Mouse (Mus musculus): ENCODE data around the gene Fkbp14.

The Fkbp14 gene

DNA sequence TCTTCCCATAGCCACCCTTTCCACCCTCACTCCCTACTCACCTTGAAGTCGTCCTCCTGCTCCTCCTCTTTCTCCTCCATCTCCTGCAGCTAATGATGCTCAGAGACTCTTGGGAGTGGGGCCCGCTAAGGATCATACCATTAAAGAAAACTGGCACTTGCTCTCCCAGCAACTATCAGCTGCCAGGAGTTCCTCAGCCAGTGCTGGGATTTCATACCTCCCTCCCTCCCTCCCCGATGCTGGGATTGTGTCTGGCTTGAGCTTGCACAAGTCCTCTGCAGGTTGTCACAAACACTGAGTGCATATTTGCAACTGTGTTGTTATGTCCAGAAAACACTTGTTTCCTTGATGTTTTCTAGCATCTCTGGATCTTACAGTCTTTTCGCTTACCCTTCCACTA is at the start of gene Fkbp14:
TSS of gene Fkbp14 (minus strand) at position 101 of the 400 bp plus-strand sequence.
- DNase-seq (ENCODE audit: low spot score in 2 of 2), result no peak

DNA sequence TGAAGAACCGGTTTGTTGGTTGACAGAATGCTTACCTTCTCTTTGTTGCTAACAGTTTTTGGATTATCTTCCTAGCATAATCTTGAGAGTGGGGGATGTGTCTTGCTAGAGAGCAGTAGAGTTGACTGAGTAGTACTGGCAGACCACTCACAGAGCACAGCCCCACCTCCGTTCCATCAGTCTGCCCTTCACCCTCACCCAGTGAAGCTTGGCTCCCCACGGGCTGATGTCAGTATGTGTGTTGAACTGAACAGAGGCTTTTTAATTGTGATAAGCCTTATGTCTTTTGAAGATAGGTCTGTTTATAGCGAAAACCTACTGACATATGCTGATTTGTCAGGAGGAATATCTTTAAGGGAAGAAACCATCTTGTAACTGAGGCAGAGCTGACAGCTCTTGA is 46.1 kb upstream of the Fkbp14 start:
- DNase-seq (ENCODE audit: low spot score in 2 of 2), result no peak

DNA sequence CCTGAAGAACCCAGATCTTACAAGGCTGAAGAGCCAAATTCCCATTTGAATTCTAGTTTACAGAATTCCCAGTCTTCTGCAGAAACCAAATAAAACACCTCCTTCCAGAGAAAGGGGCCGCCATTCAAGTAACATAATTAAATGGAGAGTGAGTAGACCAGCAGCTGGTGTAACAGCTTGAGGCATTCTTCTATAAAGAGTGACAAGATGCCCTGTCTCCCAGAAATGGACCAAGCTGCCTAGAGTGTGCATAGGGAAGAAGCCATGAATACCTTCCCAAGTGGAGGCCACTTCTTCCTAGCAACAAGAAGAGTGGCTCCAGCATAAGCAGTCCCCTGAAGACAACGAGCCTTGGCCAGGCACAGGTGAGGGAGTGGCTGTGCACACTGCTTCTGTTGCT is 44.8 kb upstream of the Fkbp14 start:
- peak in 1 of 2 experiments; percentile 44 for DNase-seq (ENCODE audit: low spot score in 2 of 2)

DNA sequence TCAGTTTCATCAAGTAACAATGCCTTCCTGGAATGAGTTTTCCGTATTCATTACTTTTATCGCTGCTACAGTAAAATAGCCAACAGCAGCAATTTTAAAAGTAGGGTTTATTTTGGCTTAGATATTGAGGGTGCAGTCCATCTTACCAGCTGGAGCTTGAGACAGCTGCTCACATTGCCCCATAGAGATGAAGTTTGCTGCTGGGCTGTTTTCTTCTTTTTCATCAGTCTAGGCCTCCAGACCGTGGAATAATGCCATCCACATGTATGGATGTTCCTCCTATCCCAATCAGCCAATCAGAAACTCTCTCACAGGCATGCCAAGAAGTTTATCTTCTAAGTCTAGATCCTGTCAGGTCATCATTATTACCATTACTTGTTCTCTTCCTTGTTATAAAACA is 42.8 kb upstream of the Fkbp14 start:
- DNase-seq (ENCODE audit: low spot score in 2 of 2), result no peak

DNA sequence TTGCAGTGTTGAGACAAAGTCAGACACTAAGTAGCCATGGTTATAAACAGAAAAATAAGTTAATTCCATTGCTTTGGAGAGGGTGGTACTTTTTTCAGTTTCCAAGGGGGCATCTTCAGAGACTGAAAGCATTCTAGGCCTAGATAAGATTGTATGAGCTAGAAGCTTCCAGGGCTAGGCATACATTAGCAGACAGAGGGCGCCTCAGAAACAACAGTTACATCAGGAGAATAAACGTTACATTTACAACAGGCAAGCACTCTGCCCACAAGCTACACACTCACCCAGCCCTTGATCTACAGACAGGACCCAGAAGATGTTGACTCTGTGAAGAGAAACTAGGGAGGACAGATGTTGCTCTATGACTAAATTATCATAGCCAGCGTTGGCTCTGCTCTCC is 34.4 kb upstream of the Fkbp14 start:
- peak in 1 of 2 experiments; percentile 14 for DNase-seq (ENCODE audit: low spot score in 2 of 2)

DNA sequence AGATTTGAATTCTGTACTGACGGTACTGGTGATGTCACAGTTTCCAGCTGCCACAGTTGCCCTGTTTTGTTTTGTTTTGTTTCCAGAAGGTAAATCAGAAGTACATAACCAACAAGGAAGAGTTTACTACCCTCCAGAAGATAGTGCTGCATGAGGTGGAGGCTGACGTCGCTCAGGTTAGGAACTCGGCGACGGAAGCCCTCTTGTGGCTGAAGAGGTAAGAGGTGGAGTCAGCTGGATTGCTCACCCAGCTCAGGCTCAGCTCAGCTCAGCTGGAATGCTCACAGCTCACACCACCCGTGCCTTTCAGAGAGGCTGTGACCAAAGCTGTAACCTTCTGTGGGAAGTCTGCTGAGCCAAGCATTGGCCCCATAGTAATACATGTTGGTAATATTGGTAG is 32.6 kb upstream of the Fkbp14 start:
- no peak for DNase-seq (ENCODE audit: low spot score in 2 of 2)

DNA sequence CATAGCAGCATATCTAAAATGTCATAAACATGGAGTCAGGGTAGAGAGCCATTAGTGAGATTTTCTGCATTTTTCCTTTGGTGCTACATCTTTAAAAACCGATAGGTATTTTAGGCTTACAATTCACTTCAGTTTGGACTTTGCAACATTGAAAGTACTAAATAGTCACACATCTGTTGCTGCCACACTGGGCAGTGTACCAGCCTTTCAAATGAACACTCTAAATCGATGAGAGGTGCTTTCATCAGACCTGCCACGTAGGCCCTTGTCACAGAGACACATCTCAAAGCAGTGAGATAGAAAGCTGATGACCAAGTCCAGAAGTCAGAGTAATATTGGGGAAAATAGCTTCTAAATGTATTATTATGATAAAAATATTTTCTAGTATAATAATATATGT is 31.3 kb upstream of the Fkbp14 start:
- DNase-seq (ENCODE audit: low spot score in 2 of 2), result no peak

DNA sequence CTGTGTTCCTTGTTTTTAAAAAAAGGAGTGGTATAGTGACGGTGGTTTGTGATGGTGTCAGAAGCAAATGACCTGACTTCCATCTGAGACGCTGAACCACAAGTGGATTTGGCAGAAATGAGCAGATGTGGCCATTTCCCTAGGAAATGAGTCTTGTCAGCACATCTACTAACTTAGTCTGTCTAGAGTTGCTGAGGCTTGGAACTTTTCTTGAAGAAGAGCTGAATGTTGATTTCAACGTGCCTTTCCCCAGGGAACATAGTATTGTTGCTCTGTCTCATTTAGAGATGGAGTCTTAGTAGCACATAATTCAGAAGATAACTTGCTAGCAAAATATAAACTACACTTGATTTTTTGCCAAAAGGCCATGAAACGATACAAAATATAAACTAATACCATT is 23.2 kb upstream of the Fkbp14 start:
- no peak for DNase-seq (ENCODE audit: low spot score in 2 of 2)

DNA sequence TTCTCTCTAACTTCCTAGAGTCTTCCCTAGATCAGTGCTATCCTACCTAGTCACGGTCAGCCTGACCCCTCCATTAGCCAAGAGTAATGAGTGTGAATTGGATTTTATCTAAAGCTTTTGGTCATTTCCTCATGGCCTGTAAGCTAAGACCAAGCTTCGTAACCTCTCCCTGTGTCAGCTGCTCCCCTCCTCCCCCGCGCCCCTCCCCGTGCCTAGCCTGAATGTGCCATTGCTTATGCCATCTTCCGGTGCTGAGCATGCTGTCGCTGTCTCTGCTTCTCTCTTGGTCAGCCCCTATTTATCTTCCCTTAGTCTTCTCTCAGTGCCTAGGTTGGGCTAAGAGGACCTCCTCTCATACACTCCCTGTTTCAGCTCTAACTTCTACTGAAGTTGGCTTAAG is 22.4 kb upstream of the Fkbp14 start:
- no peak for DNase-seq (ENCODE audit: low spot score in 2 of 2)

DNA sequence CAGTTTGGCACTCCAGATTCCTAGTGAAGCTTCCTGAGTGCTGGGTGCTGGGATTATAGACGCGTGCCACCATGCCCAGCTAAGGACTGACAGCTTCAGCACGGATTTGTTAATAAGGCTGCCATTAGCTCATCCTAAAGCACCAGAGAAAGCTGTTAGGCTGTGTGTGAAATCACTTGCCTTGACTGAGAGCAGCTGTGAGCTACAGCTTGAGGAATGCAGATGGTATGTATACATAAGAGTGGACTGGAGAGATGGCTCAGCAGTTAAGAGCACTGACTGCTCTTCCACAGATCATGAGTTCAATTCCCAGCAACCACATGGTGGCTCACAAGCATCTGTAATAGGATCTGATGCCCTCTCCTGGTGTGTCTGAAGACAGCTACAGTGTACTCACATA is 20.3 kb upstream of the Fkbp14 start:
- DNase-seq (ENCODE audit: low spot score in 2 of 2), result no peak

DNA sequence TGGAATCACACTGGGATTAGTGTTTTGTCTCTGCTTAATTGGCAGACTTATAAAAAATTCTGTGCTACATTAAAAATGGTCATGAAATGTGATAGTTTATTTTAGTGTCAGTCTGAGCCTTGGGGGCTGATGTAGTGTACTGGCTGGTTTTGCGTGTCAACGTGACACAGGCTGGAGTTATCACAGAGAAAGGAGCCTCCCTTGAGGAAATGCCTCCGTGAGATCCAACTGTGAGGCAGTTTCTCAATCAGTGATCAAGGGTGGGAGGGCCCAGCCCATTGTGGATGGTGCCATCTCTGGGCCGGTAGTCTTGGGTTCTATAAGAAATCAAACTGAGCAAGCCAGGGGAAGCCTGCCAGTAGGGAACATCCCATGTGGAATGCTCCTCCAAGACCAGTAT is 9.1 kb upstream of the Fkbp14 start:
- DNase-seq (ENCODE audit: low spot score in 2 of 2), result no peak

DNA sequence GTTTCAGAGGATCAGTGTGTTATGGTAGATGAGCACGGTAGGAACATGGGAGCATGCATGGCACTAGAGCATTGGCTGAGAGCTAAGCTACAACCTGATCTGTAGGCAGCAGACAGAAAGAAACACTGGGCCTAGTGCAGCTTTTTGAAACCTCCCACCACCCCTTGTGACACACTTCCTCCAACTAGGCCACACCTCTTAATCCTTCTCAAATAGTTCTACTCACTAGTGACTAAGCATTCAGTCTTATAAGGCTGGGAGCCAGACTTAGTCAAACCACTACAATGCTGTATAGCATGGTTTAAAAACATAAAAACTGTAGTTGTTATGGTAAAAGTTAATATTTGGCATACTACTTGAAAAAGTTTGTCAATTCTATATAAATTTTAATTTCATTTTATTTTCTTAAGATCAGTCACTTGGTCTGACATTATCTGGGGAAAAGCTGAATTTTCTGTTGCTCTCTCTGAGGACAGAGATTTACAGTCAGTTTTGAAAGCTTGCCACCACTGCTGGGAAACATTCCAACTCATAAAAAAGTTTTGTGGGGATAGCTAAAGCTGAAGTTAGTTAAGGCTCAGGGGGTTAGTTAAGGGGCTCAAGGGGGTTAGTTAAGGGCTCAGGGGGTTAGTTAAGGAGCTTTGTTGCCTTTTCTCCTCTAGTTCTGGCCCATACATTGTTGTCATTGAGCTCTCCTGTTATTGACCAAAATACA is 7.0 kb upstream of the Fkbp14 start:
- DNase-seq (ENCODE audit: low spot score in 2 of 2), result no peak

DNA sequence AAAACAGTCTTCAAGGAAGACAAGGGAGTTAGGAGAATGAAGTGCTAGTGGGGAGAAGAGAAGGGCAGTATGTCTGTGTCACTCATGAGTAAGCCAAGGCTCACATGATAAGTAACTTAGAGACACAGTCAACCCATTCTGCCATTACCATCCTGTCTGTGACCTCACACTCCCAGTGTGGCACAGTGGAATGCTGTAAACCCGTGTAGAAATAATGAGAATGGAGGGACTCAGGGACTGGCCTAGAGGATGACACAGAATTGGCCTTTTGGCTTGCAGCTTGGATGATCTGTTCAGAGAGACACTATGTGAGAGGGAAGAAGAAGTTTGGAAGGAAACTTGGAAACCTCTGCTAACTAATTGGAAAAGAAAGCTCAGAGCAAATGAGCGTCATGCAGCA is 5.8 kb upstream of the Fkbp14 start:
- DNase-seq (ENCODE audit: low spot score in 2 of 2), result no peak

DNA sequence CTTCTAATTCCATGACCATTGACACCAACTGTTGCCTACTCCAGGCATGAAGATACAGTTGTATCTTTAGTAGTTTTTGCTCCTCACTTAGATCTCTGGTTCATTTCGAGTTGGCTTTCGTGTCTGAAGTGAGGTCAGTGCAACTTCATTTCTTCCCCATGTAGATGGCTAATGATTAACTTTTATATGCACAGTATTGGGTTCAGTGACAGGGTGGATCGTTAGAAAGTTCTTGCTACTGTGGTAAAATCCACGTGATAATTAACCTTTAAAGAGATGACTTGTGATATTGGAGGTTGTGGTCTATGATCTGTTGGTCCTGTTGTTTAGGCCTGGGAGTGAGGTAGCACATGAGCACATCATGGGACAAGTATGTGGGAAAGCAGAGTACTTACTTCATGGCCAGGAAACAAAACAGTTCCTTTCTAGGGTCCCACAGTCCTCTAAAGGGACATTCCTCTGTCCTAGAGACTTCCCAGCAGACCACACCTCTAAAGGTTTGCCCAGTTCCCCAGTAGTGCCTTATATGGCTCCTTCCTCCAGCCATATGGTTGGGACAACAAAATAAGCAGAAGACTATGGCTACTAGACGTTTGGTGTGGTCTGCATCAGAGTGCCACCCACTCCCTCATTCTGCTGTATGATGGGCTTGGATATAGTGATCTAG is 3.7 kb upstream of the Fkbp14 start:
- DNase-seq (ENCODE audit: low spot score in 2 of 2), result no peak

DNA sequence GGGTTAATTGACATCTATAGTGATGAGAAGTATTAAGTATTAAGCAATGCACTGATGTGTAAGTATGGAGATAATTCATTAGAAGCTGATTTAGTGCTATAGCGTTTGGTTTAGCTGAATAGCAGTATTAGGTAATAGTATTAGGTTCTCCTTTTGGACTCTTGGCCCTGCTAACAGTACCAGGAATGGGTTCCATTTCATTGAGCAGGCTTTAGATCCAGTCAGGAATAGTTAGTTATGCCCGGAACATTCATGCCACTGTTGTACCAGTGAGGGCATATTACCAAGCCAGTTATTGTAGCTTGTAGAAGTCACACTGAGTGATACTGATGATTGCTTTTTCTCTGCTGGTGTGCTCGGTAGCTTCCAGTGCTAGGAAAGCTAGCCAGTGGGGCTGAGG is 603 bp upstream of the Fkbp14 start:
- DNase-seq (ENCODE audit: low spot score in 2 of 2), result no peak

DNA sequence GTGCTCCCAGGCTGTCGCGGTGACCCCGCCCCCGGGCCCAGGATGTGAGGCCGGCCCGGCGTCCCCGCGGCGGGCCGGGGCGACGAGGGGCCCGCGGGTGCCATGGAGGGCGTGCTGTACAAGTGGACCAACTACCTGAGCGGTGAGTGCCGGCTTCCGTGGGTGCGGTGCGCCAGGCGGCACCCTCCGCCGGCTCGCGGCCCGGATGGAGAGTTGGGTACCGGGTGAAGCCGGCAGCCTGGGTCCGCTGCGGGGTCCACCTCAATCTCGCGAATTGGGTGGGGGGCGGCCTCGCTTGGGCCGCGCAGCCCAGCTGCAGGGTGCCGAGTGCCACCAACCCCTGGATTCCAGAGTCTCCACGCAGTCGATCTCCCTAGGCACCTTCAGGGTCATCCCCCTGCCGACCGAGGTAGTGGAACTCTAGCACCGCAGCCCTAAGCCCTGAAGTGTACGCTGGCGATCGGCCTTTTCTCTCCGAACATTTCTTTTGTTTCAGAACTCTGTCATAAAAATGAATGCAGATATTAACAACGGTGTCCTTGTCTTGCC is 1.7 kb downstream of the Fkbp14 start:
- peak in 1 of 2 experiments; percentile 8 for DNase-seq (ENCODE audit: low spot score in 2 of 2)

DNA sequence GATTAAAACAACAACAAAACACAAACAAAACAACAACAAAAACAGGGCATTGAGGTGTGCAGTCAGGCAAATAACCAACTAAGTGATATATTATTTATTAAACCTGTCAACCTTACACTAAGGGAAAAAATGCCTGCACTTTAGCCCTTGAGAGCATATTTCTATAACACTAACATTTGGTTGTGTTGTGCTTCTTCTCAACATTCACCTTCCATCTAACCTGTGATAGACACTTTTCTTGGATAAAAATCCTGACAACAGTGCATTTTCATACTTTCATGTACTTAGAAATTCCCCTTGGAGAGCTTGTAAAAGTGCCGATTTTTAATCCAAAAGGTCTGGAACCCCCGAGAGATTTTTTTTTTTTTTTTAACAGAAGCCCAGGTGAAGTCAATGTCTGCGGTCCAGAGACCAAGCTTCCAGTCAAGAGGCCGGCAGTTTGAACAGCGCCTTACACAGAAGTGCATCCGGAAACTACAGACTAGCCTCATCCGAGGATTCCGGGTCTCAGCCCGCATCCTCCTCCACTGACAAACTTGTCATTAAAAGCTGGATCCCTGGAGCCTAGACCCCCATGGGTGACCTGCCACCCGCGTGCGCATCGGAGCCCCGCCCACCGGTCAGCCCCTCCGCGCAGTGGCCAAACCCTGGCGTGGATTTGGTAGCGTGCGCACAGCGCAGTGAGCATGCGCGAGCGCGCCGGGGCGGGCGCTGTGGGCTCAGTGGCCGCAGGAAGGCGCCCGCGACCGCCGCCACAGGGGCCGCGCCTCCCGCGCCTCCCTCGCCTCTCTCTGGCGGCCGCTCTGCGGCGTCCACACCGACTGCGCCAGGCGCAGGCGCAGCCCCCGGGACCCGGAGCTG is 2.4 kb downstream of the Fkbp14 start, which contains the start of gene Plekha8:
TSS of gene Plekha8 (plus strand) at position 643 of the 861 bp plus-strand sequence.
- DNase-seq (ENCODE audit: low spot score in 2 of 2), result peak; percentile 83 to 86

DNA sequence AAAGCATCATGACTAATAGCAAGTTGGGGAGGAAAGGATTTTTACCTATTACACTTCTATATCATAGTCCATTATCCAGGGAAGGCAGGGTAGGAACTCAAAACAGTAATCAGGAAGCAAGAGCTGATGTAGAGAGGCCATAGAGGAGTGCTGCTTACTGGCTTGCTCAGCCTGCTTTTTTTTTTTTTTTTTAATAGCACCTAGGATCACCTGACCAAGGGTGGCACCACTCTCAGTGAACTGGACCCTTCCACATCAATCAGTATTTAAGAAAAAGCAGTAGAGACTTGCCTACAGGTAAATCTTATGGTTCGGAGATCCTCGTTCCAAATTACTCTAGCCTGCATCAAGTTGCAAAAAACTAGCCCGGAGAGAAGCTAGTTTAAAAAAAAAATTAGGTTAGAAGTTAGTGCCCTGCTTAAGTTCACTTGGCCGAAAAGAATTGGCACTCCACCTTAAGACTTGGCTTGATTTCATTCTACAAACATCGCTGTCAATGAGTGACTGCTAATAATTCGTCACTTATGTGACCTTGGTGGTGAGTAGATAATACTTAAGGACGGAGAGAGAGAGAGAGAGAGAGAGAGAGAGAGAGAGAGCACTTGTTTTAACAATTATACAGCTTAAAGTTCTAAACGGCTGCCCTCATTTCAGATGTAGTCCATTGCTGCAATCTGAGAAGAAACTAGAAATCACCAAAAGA is 3.2 kb downstream of the Fkbp14 start:
- DNase-seq (ENCODE audit: low spot score in 2 of 2), result no peak

DNA sequence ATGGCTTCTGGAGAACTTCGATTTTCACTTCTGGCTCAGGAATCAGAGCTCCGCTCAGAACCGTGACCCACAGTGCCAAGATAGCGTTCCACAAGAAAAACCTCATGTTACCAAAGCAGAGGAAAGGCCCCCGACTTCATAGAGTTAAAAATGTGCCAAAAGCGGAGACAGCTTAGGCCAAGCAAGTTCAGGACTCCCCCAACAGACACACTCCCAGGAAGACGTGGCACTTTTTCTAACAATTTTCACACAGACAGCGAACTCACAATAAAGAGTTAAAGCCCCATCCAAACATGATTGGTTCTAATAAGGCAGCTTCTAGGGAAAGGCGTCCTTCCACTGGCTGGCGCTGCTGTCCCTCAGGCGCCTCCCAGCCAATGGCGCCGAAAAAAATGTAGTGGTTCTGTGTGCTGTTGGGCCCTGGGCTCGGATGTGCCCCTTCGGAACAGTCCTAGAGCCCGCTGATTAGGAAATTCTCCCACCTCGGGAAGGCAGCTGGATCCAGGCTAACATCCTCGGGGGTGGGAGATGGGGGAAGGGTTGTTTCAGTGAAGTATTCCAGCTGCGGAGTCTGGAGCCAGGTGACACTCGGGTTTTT is 4.1 kb downstream of the Fkbp14 start:
- peak; percentile 96 for DNase-seq (ENCODE audit: low spot score in 2 of 2)

DNA sequence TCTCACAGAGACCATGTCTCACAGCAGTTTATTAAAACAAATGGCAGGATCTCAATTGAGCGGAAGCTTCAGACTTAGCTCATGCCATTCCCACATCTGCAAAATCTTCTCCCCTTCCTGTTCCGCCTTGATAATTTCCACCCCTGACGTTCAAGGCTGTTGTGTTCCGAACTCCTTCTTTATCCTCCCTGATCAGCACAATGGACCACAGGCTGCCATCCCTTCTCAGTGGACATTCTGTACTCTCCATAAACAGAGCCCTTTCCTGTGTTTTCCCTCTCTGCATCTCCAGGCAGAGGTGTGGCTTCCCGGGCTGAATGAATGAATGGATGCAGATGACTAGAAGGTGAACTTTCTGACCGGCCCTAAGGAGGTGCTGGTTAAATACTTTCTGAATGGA is 5.3 kb downstream of the Fkbp14 start:
- DNase-seq (ENCODE audit: low spot score in 2 of 2), result no peak

DNA sequence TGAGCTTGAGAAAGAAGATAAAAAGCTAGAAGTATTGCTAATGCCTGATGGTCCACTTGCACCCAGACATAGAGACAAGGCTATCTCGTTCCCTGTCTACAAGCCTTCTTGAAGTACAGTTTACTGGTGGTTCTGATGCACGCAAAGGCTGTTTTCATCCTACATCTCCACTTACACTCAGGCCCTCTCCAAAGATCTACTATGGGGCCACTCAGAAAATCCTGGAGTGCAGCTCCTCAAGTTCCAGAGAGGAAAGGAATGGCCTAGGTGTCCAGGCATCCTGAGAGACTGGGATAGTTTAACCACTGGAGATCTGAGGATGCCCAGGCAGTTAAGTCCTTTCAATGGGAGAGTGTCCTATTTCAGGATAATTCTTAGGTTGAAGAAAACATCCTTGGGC is 6.4 kb downstream of the Fkbp14 start:
- DNase-seq (ENCODE audit: low spot score in 2 of 2), result no peak
